Mouse (Mus musculus) forebrain, embryonic 12.5 days (tissue): ENCODE measurements around the gene Olfml3. TPM values are rescaled to one million over a fixed set of nuclear protein-coding genes. Genes with fewer than 3 reads are reported as not detected.

Experiments used
- ATAC-seq: fragments of 200-750 bp; cut with Nextera tagmentation; 2 replicates; pipeline ENCODE4 v1.8.0; 2017; ENCODE audit warnings: moderate TSS enrichment; ENCODE audit not compliant: low FRiP score
- H3K27ac ChIP-seq: fragments of 300-500 bp; sonication (generic); 2 replicates; pipeline ENCODE4 v1.5.1; 2016; ENCODE audit warnings: mild to moderate bottlenecking
- H3K27me3 ChIP-seq: fragments of 300-500 bp; sonication (generic); 2 replicates; pipeline ENCODE4 v1.6.1; 2016; ENCODE audit warnings: mild to moderate bottlenecking
- H3K36me3 ChIP-seq: fragments of 300-500 bp; sonication (generic); replicated peaks from 2 replicates; pipeline ENCODE4 v1.6.1; 2016; ENCODE audit warnings: mild to moderate bottlenecking
- H3K4me1 ChIP-seq: fragments of 300-500 bp; sonication (generic); 2 replicates; pipeline ENCODE4 v1.6.1; 2016
- H3K4me2 ChIP-seq: fragments of 300-500 bp; sonication (generic); 2 replicates; pipeline ENCODE4 v1.6.1; 2016; ENCODE audit warnings: mild to moderate bottlenecking, moderate library complexity
- H3K4me3 ChIP-seq: fragments of 300-500 bp; sonication (generic); replicated peaks from 2 replicates; pipeline ENCODE4 v1.5.1; 2016; ENCODE audit warnings: mild to moderate bottlenecking
- H3K9ac ChIP-seq: fragments of 300-500 bp; sonication (generic); 2 replicates; pipeline ENCODE4 v1.6.1; 2016; ENCODE audit warnings: mild to moderate bottlenecking
- H3K9me3 ChIP-seq: fragments of 300-500 bp; sonication (generic); 2 replicates; pipeline ENCODE4 v1.6.1; 2016
- WGBS: fragments of 180-500 bp; shearing (Covaris S2); methylation state at CpG from one replicate; pipeline ENCODE4 v1.1.7; 2016; 5-methylcytosine and 5-hydroxymethylcytosine counted together
- polyA plus RNA-seq: library from polyadenylated mRNA; unstranded; fragments of >200 nt; fragmentation: Nextera tagmentation; extraction: Ambion mirVana; gene quantifications from 2 replicates; pipeline ENCODE4 v1.2.1, GENCODE M21; 2016

Gene Olfml3
- polyA plus RNA-seq, 1 experiment from 2014 or later, result 7.2 TPM

DNA sequence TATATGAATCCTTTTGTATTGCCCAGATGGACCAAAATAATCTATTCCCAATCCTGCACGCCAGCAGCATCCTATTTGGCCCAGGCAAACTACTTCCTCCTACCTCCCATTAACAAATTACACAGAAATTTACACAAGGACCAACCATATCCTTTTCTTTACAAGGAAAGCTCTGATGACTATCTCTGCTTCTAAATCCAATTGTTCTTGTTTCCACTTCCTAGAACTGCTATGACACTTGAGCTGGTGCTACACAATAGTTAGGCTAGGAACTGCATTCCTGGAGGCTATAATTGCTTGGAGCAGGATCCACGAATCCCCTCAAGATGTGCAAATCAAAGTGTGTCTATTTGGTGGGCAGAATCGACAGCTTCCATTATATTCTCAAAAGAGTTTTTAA, 29.0 kb upstream of the Olfml3 start:
- no peaks in the 10 kb centered on the region for H3K9me3 ChIP-seq
- no peak overlapping the region for H3K9ac ChIP-seq
- H3K4me3 ChIP-seq, result no peak overlapping the region
- no peak overlapping the region for H3K27ac ChIP-seq
- no peaks in the 10 kb centered on the region for H3K27me3 ChIP-seq
- no peaks in the 10 kb centered on the region for H3K4me1 ChIP-seq
- ATAC-seq, result no peak
- 68% methylated on average over 3 of the region's 3 CpGs for WGBS
- no peak overlapping the region for H3K4me2 ChIP-seq
- peaks cover 29% of the 10 kb centered on the region for H3K36me3 ChIP-seq

DNA sequence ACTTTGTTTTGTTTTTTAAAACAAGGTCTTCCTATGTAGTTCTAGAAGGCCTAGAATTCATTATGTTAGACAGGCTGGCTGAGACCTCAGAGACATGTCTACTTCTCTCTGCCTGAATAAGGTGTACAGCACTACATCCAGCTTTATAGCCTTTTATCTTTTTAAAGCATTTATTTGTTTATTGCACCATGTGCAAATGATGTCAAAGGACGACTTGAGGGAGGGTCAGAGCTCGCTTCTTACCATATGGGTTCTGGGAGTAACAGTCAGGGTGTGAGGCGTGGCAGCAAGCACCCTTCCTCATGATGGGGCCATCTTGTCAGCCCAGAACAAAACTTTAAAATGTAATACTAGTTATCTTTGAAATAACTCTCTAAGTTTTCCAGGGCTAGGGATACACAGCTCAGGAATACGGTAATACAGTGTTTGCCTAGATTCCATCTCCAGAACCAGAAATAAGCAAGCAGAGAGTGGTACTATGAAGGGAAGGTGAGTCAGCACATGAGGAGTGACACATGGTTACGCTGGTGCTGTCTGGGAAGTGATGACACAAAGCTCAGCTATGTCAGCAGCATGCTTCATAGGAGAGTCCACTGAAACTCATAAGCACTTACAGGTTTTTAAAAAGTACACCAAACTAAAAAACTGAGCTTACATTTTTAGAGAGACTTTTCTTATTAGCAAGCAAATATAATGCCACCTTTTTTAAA, 21.6 kb upstream of the Olfml3 start:
- H3K9ac ChIP-seq, result no peak overlapping the region

DNA sequence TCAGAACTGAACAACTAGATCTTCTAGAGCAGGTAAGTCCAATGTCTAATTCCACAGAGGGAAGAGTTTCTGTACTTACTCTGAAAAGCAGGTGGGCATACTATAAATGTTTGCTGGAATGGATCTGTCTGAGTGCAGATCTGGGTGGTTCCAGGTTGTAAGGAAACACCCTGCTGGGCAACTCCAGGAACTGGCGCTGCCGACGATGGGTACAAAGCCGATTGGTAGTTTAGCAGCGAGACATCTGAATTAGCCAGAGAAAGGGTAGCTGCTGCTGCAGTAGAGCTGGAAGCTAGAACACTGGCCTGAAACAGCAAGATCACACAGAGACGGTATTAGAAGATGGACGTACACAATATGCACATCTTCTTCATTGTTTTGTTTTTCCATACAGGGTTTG, 20.7 kb upstream of the Olfml3 start:
- no peaks in the 10 kb centered on the region for H3K4me1 ChIP-seq
- no peak for ATAC-seq
- H3K9me3 ChIP-seq, result no peaks in the 10 kb centered on the region
- no peak overlapping the region for H3K9ac ChIP-seq
- H3K27me3 ChIP-seq, result no peaks in the 10 kb centered on the region
- H3K4me2 ChIP-seq, result no peak overlapping the region
- H3K36me3 ChIP-seq, result peaks cover 76% of the 10 kb centered on the region
- H3K27ac ChIP-seq, result no peak overlapping the region
- WGBS, result 83% methylated on average over 7 of the region's 7 CpGs
- no peak overlapping the region for H3K4me3 ChIP-seq

More for the DNA sequence above, 21.6 kb upstream of the Olfml3 start:
- Histone ChIP-seq H3K27ac (no peak overlapping the region), H3K4me3 (no peak overlapping the region), H3K9me3 (no peaks in the 10 kb centered on the region), H3K4me1 (no peaks in the 10 kb centered on the region), H3K36me3 (peaks cover 68% of the 10 kb centered on the region), H3K27me3 (no peaks in the 10 kb centered on the region), H3K4me2 (no peak overlapping the region)
- no peak for ATAC-seq
- WGBS, result 83% methylated on average over 5 of the region's 5 CpGs

DNA sequence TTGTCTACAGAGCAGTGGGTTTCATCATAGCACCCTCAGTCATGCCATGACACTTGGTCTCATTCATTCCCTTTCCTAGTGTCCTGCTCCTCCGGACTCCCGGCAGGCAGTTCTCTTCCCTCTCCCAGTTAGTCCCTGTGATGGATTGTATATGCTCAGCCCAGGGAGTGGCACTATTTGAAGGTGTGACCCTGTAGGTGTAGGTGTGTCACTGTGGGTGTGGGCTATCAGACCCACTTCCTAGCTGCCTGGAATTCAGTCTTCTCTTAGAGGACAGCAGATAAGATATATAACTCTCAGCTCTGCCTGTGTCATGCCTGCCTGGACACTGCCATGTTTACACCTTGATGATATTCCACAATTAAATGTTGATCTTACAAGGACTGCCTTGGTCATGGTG, 19.1 kb upstream of the Olfml3 start:
- no peak for ATAC-seq
- Histone ChIP-seq H3K9ac (no peak overlapping the region), H3K4me3 (no peak overlapping the region), H3K27me3 (no peaks in the 10 kb centered on the region), H3K27ac (no peak overlapping the region), H3K36me3 (peaks cover 75% of the 10 kb centered on the region), H3K9me3 (no peaks in the 10 kb centered on the region), H3K4me1 (no peaks in the 10 kb centered on the region), H3K4me2 (no peak overlapping the region)
- 91% methylated on average over 2 of the region's 2 CpGs for WGBS

DNA sequence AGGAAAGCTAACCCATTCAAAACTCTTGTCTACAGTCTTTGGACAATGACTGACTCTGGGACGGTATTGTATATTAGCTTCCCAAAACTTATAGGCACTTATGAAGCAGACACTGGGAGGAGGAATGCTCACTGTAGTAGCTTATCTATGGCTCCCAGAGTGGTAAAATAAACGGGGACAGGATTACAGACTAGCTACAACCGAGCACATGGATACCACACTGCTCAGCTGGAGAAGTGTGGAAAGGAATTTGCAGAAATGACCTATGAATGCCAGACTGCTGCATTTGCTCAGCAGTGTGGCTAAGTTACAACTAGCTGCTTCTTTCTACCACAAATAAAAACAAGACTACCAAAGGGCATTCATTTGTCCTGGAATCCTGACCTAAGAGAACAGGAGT, 17.6 kb upstream of the Olfml3 start:
- WGBS, result 84% methylated on average over 3 of the region's 3 CpGs
- ATAC-seq, result no peak
- Histone ChIP-seq H3K36me3 (peaks cover 69% of the 10 kb centered on the region), H3K27ac (no peak overlapping the region), H3K9ac (no peak overlapping the region), H3K4me2 (no peak overlapping the region), H3K4me3 (no peak overlapping the region), H3K9me3 (no peaks in the 10 kb centered on the region), H3K4me1 (no peaks in the 10 kb centered on the region), H3K27me3 (no peaks in the 10 kb centered on the region)

DNA sequence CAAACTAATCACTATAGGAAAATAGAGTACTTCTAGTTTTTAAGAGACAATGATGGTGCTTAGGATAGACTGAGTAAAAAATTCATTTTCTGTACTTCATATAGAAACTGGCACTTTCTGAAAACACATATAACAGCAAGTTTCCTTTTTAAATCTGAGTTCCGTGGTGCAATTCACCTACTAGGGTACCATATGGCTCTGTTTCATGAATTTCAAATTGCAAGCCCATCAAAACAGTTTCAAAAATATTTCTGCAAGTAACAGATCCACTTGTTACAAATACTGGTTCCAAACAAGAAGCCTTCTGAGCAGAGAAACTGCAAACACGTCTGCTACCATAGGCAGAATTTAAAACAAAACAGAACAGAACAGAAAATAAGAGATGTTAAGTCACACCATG, 13.8 kb upstream of the Olfml3 start:
- Histone ChIP-seq H3K4me2 (no peak overlapping the region), H3K4me1 (no peaks in the 10 kb centered on the region), H3K27ac (no peak overlapping the region), H3K9me3 (no peaks in the 10 kb centered on the region), H3K9ac (no peak overlapping the region), H3K36me3 (peaks cover 72% of the 10 kb centered on the region), H3K27me3 (no peaks in the 10 kb centered on the region), H3K4me3 (no peak overlapping the region)
- no peak for ATAC-seq
- 81% methylated on average over 2 of the region's 2 CpGs for WGBS

DNA sequence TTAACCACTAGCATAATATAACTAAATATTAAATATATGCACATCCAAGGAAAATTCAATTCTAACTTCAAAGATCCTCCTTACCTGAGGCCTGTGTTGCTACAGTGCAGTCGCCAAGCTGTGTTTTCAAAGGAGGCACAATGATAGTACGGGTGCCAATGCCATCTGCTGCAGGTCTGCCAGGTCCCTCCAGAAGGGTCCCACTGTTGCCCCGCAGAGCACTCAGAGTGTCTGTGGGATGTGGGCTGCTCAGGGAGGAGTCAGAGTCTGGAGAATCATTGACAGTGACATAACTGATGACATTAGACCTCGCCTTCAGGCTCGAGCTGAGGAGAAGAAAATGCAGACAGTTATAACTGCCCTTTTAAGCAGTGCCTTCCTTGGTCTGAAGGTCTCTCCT, 8.9 kb upstream of the Olfml3 start:
- 95% methylated on average over 5 of the region's 5 CpGs for WGBS
- Histone ChIP-seq H3K4me3 (no peak overlapping the region), H3K9me3 (no peaks in the 10 kb centered on the region), H3K4me1 (no peaks in the 10 kb centered on the region), H3K27me3 (no peaks in the 10 kb centered on the region), H3K4me2 (no peak overlapping the region), H3K27ac (no peak overlapping the region), H3K36me3 (peaks cover 80% of the 10 kb centered on the region), H3K9ac (no peak overlapping the region)
- ATAC-seq, result no peak

DNA sequence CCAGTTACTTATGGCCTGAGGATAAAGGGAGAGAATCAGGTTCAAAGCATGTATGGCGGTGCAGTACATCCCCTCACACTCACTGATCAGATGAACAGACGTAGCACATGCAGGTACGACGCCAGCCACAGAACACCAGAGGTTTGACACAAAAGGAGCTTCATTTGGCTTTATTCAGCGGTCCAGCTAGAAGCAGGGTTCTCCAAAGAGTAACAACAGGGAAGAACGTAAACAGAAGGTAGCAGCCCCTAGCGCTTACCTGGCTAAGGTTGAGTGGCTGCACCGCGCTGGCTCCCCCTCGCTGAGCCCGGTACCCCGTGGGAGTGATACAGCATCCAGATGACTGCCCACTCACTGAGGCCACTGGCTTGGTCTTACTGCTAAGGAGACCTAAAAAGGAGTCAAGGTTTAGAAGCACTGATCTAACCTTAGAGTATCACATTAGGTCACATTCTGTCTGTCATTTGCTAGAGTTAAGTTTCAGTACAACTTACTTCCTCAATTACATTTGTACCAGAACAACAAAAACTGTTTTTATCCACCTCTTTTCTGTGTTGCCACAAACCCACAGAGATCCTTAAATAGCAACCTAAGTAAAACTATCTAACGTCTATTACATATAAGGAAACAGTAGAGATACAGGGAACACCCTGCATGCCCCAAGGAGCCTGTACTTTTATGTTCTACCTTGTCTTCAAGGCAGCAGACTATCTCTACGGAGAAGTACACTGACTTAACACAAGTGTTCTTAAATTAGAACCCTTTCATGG, 7.4 kb upstream of the Olfml3 start:
- Histone ChIP-seq H3K9ac (no peak overlapping the region), H3K9me3 (no peaks in the 10 kb centered on the region), H3K4me2 (no peak overlapping the region), H3K27ac (no peak overlapping the region), H3K36me3 (peaks cover 74% of the 10 kb centered on the region), H3K27me3 (no peaks in the 10 kb centered on the region), H3K4me1 (peaks cover 7% of the 10 kb centered on the region; the same call in 1 of the 2 replicates), H3K4me3 (no peak overlapping the region)
- ATAC-seq, result no peak
- 94% methylated on average over 14 of the region's 14 CpGs for WGBS

DNA sequence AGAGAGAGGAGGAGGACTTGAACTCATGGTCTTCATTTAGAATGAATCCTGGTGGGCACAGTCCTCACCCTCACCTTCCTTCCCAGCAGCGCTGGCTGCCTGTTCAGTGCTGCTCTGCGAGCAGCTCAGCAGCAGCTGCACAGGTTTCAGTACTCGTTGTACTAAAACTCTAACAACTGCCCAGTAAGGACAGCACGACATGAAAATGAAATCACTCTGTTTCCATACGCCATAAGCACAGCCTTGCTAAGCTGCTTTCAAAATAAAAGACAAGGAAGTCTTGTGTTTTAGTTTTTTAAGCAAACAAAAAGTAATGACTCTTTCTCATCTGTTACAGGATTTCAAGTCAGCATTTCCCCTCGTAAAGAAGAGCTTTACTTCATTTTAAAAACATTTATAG, 5.4 kb upstream of the Olfml3 start:
- H3K36me3 ChIP-seq, result peaks cover 55% of the 10 kb centered on the region
- H3K4me3 ChIP-seq, result no peak overlapping the region
- no peak overlapping the region for H3K9ac ChIP-seq
- H3K4me2 ChIP-seq, result no peak overlapping the region
- H3K27me3 ChIP-seq, result no peaks in the 10 kb centered on the region
- peaks cover 10% of the 10 kb centered on the region for H3K4me1 ChIP-seq
- 87% methylated on average over 6 of the region's 6 CpGs for whole genome bisulfite sequencing
- ATAC-seq, result no peak
- H3K9me3 ChIP-seq, result no peaks in the 10 kb centered on the region
- H3K27ac ChIP-seq, result no peak overlapping the region

DNA sequence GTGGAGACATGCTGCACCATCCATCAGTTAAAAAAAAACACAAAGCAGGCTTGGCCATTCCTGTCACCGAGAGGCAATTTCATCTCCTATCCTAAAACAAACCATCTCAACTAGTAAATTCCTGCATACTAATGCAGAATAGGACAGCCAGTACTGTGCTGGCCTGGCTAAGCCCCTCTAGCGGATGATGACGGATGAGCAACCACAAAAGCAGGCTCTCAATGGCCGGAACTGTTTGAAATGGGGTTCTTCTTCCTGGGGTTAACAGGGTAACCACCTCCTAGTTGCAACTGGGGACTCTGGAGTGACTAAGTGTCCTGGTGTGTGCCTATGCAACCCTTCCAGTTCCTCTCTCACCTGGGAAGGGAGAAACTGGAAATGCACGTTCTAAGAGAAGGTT, 2.5 kb upstream of the Olfml3 start:
- Histone ChIP-seq H3K9ac (no peak overlapping the region), H3K27me3 (peaks cover 6% of the 10 kb centered on the region), H3K9me3 (no peaks in the 10 kb centered on the region), H3K4me2 (no peak overlapping the region), H3K4me1 (peaks cover 38% of the 10 kb centered on the region), H3K4me3 (no peak overlapping the region), H3K36me3 (peaks cover 29% of the 10 kb centered on the region), H3K27ac (no peak overlapping the region)
- WGBS, result 30% methylated on average over 5 of the region's 5 CpGs
- ATAC-seq, result no peak

DNA sequence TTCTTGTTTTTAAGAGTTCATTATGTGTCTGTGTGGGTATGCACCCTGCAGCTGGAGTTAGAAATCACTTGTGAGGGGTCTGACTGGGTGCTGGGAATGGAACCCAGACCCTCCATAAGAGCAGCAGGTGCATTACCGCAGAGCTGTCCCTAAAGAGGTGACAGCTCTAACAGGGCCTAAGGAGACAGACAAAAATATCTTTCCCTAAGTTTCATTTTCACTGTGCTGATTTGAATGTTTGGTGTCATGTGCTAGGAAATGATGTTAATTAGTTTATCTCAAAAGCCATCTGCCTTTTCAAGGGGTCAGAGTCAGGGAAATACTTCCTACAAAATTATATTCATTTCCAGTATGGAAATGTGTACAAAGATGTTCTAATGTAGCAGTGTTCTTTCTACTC, 1.5 kb upstream of the Olfml3 start, which contains the start of gene Gm10964:
Gene Gm10964, plus strand, starts transcription at position 38 of the 400 bp plus-strand sequence.
- WGBS, result 91% methylated on average over 1 of the region's 1 CpGs
- H3K9ac ChIP-seq, result no peak within 1 kb of the TSS

DNA sequence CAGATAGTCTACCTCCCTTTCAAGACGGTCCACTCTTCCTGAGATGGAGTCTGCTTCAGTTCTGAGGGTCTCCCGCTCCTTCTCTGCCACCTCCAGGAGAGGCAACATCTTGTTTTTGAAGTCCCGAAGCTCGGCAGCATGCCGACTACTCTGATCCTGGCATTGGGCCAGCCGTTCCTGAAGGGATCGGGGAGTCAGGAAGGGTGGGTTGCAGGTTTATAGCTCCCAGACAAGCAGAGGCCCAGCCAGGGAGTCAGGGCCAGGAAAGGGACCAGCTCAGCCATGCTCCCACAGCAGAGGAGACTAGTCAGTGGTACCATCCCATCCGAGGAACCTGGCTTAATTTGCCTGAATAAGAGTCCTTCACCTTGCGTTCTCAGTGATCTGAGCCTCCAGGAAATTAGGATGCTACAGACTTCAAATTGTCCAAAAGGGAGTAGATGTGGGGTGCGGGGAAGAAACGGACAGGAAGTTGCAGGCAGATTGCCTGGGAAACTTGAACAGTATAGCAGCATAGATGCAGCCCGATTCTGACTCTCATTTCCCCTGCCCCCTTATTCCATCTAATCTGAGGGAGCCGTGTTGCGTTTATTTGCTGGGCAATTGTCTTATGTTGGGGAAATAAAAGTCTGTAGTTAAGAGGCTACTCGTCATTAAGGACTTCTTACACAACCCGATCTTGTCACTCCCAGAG, 593 bp downstream of the Olfml3 start:
- Histone ChIP-seq H3K4me3 (no peak overlapping the region; the same call in 1 of the 2 replicates), H3K4me2 (peak overlapping the region; percentile 51), H3K27me3 (peaks cover 6% of the 10 kb centered on the region), H3K9me3 (no peaks in the 10 kb centered on the region), H3K9ac (no peak overlapping the region), H3K36me3 (peaks cover 3% of the 10 kb centered on the region; the same call in 1 of the 2 replicates), H3K4me1 (peaks cover 66% of the 10 kb centered on the region), H3K27ac (peak overlapping the region; percentile 89)
- 0 out of 2 replicates have a peak, but pooled peaks have one; percentile 0 for ATAC-seq
- WGBS, result 60% methylated on average over 16 of the region's 16 CpGs

More for the DNA sequence above, 1.5 kb upstream of the Olfml3 start, which contains the start of gene Gm10964:
- peak within 1 kb of the TSS; percentile 19; the same call in 1 of the 2 replicates for H3K4me3 ChIP-seq
- peak within 1 kb of the TSS; percentile 89 for H3K27ac ChIP-seq
- no peak for ATAC-seq
- peak within 1 kb of the TSS; percentile 51 for H3K4me2 ChIP-seq
- peaks cover 19% of the 10 kb centered on the region for H3K36me3 ChIP-seq
- peaks cover 48% of the 10 kb centered on the region for H3K4me1 ChIP-seq
- peaks cover 6% of the 10 kb centered on the region for H3K27me3 ChIP-seq
- H3K9me3 ChIP-seq, result no peaks in the 10 kb centered on the region
